Mouse (Mus musculus) kidney, adult 18-20 months (tissue): Measurements from ENCODE around the gene Sorcs2.
"Not testable (repeated sequence)": the region's sequence is repeated elsewhere in the genome, so short reads cannot be mapped to it uniquely, and the experiment has no call there.

Experiments
- DNase-seq: peaks from one replicate; pipeline ENCODE4 v3.0.0; 2021

The Sorcs2 gene

GRCm38 (mm10) chr5:36297246-36297645, 100.7 kb downstream of the Sorcs2 start:
- DNase-seq, result no peak

GRCm38 (mm10) chr5:36293109-36293900, 104.6 kb downstream of the Sorcs2 start:
- DNase-seq, result peak; percentile 36

- DNase-seq, result no peak
Observed at GRCm38 (mm10) chr5:36292321-36292720, 105.6 kb downstream of the Sorcs2 start.

- DNase-seq, result peak; percentile 48
Observed at GRCm38 (mm10) chr5:36291191-36291590, 106.7 kb downstream of the Sorcs2 start.

GRCm38 (mm10) chr5:36285405-36285804, 112.5 kb downstream of the Sorcs2 start:
- no peak for DNase-seq

GRCm38 (mm10) chr5:36279896-36280295, 118.0 kb downstream of the Sorcs2 start:
- DNase-seq, result no peak

GRCm38 (mm10) chr5:36274684-36275394, 123.1 kb downstream of the Sorcs2 start:
- DNase-seq, result no peak

- no peak for DNase-seq
Observed at GRCm38 (mm10) chr5:36267194-36267769, 130.7 kb downstream of the Sorcs2 start.

GRCm38 (mm10) chr5:36260862-36261261, 137.1 kb downstream of the Sorcs2 start:
- no peak for DNase-seq

GRCm38 (mm10) chr5:36259691-36260124, 138.2 kb downstream of the Sorcs2 start:
- DNase-seq, result no peak

GRCm38 (mm10) chr5:36258387-36259181, 139.4 kb downstream of the Sorcs2 start:
- DNase-seq, result no peak

GRCm38 (mm10) chr5:36257008-36257407, 140.9 kb downstream of the Sorcs2 start:
- DNase-seq, result no peak

- DNase-seq, result no peak
Observed at GRCm38 (mm10) chr5:36254642-36255516, 143.1 kb downstream of the Sorcs2 start.

- DNase-seq, result no peak
Observed at GRCm38 (mm10) chr5:36252746-36253504, 145.0 kb downstream of the Sorcs2 start.

GRCm38 (mm10) chr5:36248022-36248421, 149.9 kb downstream of the Sorcs2 start:
- DNase-seq, result no peak

GRCm38 (mm10) chr5:36237526-36237925, 160.4 kb downstream of the Sorcs2 start:
- not testable (repeated sequence) for DNase-seq

- DNase-seq, result no peak
Observed at GRCm38 (mm10) chr5:36230301-36230780, 167.6 kb downstream of the Sorcs2 start.

- peak; percentile 26 for DNase-seq
Observed at GRCm38 (mm10) chr5:36228405-36229370, 169.3 kb downstream of the Sorcs2 start.

- DNase-seq, result peak; percentile 9
Observed at GRCm38 (mm10) chr5:36226296-36226695, 171.6 kb downstream of the Sorcs2 start.

- no peak for DNase-seq
Observed at GRCm38 (mm10) chr5:36225855-36226254, 172.1 kb downstream of the Sorcs2 start.
